Mouse (Mus musculus) urinary bladder, postnatal 36 days (tissue): Measurements from ENCODE around the gene Umad1.

Experiments used
- DNase-seq, 2 experiments: peaks; one replicate each; pipeline ENCODE4 v3.0.0; 2022; ENCODE audit warnings: low spot score in 2 of 2, mixed read lengths in 1 of 2

The Umad1 gene

GRCm38 (mm10) chr6:8368198-8368864 is 109.2 kb downstream of the Umad1 start:
- no peak for DNase-seq

DNA sequence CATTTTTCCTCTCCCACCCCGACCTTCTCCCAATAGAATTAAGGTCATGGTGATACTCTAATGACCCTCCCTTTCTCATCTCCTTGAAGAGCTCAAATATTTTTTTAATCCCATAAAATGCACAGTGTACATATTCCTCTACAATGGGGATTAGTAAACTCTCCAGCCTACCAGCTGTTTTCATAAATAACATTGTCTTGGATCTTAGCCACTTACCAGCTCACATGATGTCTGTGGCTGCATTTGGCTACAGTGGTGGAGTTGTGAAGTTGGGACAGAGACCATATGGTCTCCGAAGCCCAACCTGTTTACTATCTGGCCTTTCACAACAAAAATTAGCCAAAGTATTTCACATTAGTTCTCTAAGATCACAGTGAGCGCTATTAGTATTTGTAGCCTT is 111.5 kb downstream of the Umad1 start:
- no peak for DNase-seq

DNA sequence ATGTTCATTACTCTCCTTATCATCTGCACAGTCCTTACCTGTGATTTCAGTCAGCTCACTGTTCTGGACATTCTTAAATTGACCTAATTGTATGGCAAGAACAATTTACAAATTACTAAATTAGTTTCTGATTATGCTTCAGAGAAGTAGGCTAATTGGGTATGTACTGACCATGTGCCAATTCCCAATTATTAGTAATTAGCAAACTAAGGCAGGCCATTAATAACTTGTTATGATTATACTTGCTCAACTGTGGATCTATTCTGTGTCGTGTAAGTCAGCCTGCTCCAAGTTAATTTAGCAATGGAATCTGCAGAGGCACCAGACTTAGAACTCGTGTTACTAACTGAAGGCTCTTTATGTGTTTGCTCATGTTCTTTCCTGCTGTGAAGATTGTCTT is 114.0 kb downstream of the Umad1 start:
- no peak for DNase-seq

- DNase-seq: no peak
These were observed 114.8 kb downstream of the Umad1 start for GRCm38 (mm10) chr6:8373851-8374250.

- DNase-seq: no peak
These were observed 115.2 kb downstream of the Umad1 start for GRCm38 (mm10) chr6:8374290-8374689.

- no peak for DNase-seq
These were observed 115.6 kb downstream of the Umad1 start for GRCm38 (mm10) chr6:8374712-8375111.

DNA sequence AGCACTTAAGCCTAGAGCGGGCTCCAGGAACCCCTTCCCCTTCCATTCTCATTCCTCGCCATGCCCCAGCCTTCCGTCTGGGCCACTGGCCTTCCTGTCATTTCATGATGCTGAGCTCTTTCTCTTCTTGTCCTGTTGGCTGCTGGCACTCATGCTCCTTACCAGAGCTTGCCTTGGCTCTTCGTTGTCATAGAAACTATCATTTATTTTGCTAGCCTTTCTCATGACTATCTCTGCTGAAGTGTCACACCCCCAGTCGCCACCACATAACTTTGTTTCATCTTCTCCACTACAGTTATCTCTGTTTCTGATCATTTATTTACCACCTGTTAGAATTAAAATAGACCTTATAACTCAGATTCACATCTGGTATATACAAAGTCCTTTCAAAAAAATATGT is 117.3 kb downstream of the Umad1 start:
- no peak for DNase-seq

DNA sequence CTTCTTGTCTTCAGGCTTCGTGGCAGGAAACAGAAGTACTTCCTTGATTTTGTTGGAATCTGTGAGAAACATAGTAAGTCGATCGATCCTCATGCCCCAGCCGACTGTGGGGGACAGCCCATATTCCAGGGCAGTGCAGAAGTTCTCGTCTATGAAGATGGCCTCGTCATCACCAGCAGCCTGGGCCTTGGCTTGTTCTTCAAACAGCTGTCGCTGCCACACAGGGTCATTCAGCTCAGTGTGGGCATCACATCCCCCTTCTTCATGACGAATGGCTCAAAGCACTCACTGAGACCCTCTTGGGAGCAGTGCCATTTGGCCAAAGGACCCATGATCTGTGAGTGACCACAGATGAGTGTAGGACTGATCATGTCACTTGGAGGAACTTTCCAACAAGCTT is 118.6 kb downstream of the Umad1 start:
- DNase-seq: no peak

DNA sequence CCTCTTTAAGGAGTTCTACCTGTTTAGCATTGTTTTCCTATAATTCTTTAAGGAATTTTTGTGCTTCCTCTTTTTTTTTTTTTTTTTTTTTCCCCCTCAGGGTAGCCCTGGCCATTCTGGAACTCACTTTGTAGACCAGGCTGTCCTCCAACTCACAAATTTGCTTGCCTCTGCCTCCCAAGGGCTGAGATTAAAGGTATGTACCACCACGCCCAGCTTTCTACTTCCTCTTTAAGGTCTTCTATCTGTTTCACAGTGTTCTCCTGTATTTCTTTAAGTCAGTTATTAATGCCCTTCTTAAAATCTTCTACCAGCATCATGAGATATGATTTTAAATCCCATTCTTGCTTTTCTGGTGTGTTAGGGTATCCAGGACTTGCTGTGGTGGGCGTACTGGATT is 130.2 kb downstream of the Umad1 start:
- no peak for DNase-seq

- DNase-seq: no peak
These were observed 131.2 kb downstream of the Umad1 start for GRCm38 (mm10) chr6:8390296-8390695.

GRCm38 (mm10) chr6:8390935-8391334 is 131.8 kb downstream of the Umad1 start:
- DNase-seq: no peak

- DNase-seq: no peak
These were observed 133.9 kb downstream of the Umad1 start for GRCm38 (mm10) chr6:8393029-8393428.

DNA sequence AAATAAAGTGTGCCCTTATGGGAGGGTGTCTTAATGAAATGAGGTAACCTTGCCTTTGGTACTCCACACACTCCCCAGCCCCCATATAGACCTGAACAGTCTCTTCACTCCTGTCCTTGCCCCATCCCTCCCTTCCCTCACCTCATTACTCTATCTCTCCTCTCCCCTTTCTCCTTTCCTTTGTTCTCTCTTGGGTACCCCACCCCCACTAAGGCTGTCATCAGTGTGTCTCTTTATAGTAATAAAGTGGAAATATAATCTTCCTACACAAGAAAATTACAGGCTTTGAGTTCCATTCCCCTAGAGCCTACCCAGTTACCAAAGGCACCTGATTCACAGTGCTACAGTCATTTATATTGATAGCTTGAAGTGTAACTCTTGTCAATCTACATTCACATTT is 135.0 kb downstream of the Umad1 start:
- no peak for DNase-seq

- no peak for DNase-seq
These were observed 136.0 kb downstream of the Umad1 start for GRCm38 (mm10) chr6:8395061-8395460.

GRCm38 (mm10) chr6:8397252-8397651 is 138.2 kb downstream of the Umad1 start:
- DNase-seq: no peak

- DNase-seq: no peak
These were observed 140.6 kb downstream of the Umad1 start for GRCm38 (mm10) chr6:8399710-8400109.

- DNase-seq: no peak
These were observed 144.0 kb downstream of the Umad1 start for GRCm38 (mm10) chr6:8403127-8403526.

DNA sequence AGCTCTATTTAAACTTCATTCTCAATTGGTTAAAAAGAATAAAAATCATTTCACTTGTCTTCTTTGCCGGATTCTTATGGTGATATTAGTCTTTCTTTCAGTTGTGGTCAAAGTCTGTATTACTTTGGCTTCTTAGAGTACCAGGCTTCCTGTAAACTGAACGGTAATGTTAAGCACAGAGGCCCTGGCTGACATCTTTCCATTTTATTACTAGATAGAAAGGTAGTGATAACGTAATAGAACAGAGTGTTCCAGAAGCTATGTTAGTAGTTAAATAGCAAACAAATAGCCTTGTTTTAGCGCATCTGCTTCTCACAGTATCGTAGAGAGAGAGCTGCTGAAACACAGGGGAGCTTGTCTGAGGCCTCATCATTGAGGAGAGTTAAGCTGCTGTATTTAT is 146.8 kb downstream of the Umad1 start:
- no peak for DNase-seq

- DNase-seq: no peak
These were observed 149.2 kb downstream of the Umad1 start for GRCm38 (mm10) chr6:8408332-8408731.

DNA sequence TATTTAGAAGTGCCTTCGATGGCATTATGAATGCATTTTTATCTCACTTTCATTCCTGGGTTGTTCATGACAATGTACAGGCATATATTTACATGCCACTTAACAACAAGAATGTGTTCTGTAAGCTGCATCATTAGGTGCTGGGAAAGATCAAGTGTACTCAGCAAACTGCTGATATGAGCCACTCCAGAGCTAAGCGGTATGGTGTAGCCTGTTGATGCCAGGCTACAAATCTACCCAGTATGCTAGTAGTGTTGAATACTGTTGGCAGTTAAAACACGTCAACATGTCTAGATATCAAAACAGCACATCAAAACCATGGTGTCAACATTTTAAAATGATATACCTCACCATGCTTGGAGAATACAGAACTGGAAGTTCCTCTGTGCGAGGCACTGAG is 150.8 kb downstream of the Umad1 start:
- no peak for DNase-seq

DNA sequence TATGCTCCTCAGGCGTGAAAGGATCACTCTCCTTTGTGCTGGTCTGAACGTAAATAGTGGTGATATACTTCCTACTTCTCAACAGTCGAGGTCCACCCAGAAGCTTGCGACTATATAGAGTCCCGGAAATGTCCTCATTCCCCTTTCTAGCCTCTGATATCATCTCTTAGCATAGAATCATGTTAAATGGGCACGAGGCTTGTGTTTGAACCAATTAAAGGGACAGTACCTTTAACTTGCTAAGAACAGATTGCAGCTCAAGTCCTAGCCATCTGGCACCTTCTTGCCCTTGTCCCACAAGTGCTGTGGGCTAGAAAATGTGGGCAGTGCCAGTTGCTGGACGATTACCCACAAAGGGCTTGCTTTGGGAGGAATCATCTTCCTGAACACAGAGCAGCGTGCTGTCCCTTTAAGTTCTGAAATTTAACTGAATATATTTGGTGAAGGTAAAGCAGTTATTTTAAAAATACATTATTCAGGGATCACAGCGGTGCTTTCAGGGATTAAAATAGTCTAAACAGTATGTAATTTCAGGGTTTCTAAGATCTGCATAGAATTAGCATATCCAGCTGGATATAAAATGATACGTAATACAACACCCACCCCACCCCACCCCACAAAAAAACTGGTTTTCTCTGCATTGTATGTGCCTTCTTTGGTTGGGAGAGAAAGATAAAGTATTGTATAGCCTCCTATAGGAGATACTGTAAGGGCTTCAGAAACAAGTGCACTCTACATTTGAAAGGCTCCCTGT is 153.9 kb downstream of the Umad1 start:
- no peak for DNase-seq

GRCm38 (mm10) chr6:8414020-8414419 is 154.9 kb downstream of the Umad1 start:
- DNase-seq: no peak

GRCm38 (mm10) chr6:8415823-8416222 is 156.7 kb downstream of the Umad1 start:
- no peak for DNase-seq
